7 mouse cellular contexts compared by ENCODE assay signal in the genomic region with DNA sequence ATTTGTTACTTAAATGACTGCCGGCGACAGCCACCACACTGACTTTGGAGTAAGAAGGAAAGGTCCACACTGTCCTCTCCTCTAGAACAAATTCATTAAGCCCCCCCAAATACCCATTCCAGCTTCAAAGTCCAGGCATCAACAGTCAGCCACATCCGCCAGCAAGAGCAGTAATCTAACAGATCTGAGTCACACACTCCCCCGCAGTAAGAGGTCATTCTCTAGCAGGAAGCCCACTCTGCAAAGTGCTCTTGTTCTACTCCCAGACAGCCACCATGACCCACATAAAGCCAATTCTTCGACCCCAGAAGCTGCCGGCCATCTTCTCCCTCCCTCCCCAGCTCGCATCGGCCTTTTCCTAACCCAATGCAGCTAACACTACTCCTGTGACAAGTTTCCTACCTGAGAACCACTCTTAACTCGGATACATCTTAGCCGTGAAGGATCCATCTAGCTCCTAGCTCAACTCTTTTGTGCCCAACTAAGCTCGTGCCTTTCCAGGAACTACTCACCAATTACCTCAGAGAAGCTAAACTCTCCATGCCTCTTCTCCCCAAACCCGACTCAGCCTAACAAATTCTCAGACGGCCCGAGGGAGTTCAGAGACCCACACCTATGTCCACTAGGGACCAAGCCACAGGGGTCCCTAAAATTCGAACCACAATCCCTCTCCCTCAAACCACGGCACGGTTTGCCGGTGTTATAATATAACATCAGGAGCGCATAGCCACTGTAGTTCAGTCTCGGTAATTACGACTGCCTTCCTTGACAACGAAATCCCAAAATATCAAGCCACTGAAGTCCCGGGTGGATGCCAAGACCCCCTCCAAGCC. TPM values are rescaled to one million over a fixed set of nuclear protein-coding genes. Genes with fewer than 3 reads are reported as not detected.
DNase-seq lines count a peak whose midpoint lies in the region; ATAC-seq lines count a peak whose summit lies in the region.

No protein-coding gene starts in this region.

- 0 out of 2 replicates have a peak, but pooled peaks cover 2% of the 10 kb centered on the region for H3K4me1 ChIP-seq in forebrain, embryonic 11.5 days (replicated peaks; ENCODE audit: control insufficient read depth, insufficient read depth, low read length)
- H3K4me1 ChIP-seq in intestine, embryonic 15.5 days (replicated peaks): peaks cover 7% of the 10 kb centered on the region
- peaks cover 8% of the 10 kb centered on the region for H3K4me1 ChIP-seq in stomach, embryonic 16.5 days (ENCODE audit: control insufficient read depth, insufficient read depth, low read length)

- no peaks in the 10 kb centered on the region for H3K9me3 ChIP-seq in forebrain, embryonic 11.5 days (ENCODE audit: control insufficient read depth, low read length)
- no peaks in the 10 kb centered on the region for H3K9me3 ChIP-seq in intestine, embryonic 15.5 days
- H3K9me3 ChIP-seq in stomach, embryonic 16.5 days (replicated peaks; ENCODE audit: control insufficient read depth, low read length): no peaks in the 10 kb centered on the region

- 0 out of 2 replicates have a peak, but pooled peaks have one; percentile 11 for ATAC-seq in forebrain, embryonic 11.5 days (replicated peaks; ENCODE audit: low FRiP score)
- ATAC-seq in intestine, embryonic 15.5 days: peak; percentile 1; the same call in 1 of the 2 replicates
- ATAC-seq in megakaryocyte, adult 5-6 weeks (ENCODE audit: poor library complexity, severe bottlenecking): peak; percentile 33
- no peak for ATAC-seq in stomach, embryonic 16.5 days (ENCODE audit: insufficient read depth, low FRiP score)

- H3K4me2 ChIP-seq in forebrain, embryonic 11.5 days (ENCODE audit: low read depth, low read length, severe bottlenecking): peak overlapping the region; percentile 81
- peak overlapping the region; percentile 65 for H3K4me2 ChIP-seq in intestine, embryonic 15.5 days (replicated peaks)
- peak overlapping the region; percentile 78 for H3K4me2 ChIP-seq in stomach, embryonic 16.5 days (ENCODE audit: low read depth, low read length)

- peak overlapping the region; percentile 99 for H3K9ac ChIP-seq in forebrain, embryonic 11.5 days (ENCODE audit: low read length)
- peak overlapping the region; percentile 100 for H3K9ac ChIP-seq in intestine, embryonic 15.5 days
- H3K9ac ChIP-seq in stomach, embryonic 16.5 days (ENCODE audit: low read length): peak overlapping the region; percentile 100

- no peaks in the 10 kb centered on the region for H3K27me3 ChIP-seq in forebrain, embryonic 11.5 days (ENCODE audit: control insufficient read depth, insufficient read depth, low read length)
- H3K27me3 ChIP-seq in intestine, embryonic 15.5 days (replicated peaks): no peaks in the 10 kb centered on the region
- H3K27me3 ChIP-seq in stomach, embryonic 16.5 days (ENCODE audit: control insufficient read depth, insufficient read depth, low read length): no peaks in the 10 kb centered on the region

- peak overlapping the region; percentile 76 for H3K27ac ChIP-seq in forebrain, embryonic 11.5 days (ENCODE audit: low read depth, low read length)
- peak overlapping the region; percentile 92 for H3K27ac ChIP-seq in intestine, embryonic 15.5 days
- peak overlapping the region; percentile 89 for H3K27ac ChIP-seq in stomach, embryonic 16.5 days (ENCODE audit: low read length)

- no peaks in the 10 kb centered on the region for H3K36me3 ChIP-seq in forebrain, embryonic 11.5 days (ENCODE audit: control insufficient read depth, insufficient read depth, low read length)
- no peaks in the 10 kb centered on the region for H3K36me3 ChIP-seq in intestine, embryonic 15.5 days
- H3K36me3 ChIP-seq in stomach, embryonic 16.5 days (ENCODE audit: control insufficient read depth, insufficient read depth, low read length): no peaks in the 10 kb centered on the region

- 8% methylated on average over 23 of the region's 23 CpGs for WGBS in forebrain, embryonic 11.5 days
- WGBS in intestine, embryonic 15.5 days: 7% methylated on average over 23 of the region's 23 CpGs
- 6% methylated on average over 23 of the region's 23 CpGs for whole genome bisulfite sequencing in stomach, embryonic 16.5 days

- peak; percentile 10 for DNase-seq in thymus, postnatal 0 days (ENCODE audit: low spot score)
- DNase-seq in thymus, postnatal 4 days: no peak
- DNase-seq in adipocyte (ENCODE audit: low spot score): peak; percentile 32
- no peak for DNase-seq in forebrain, embryonic 11.5 days (ENCODE audit: low spot score)

- peak overlapping the region; percentile 98 for H3K4me3 ChIP-seq in forebrain, embryonic 11.5 days (ENCODE audit: low read depth, low read length)
- H3K4me3 ChIP-seq in intestine, embryonic 15.5 days (replicated peaks): peak overlapping the region; percentile 96
- H3K4me3 ChIP-seq in stomach, embryonic 16.5 days (replicated peaks; ENCODE audit: low read length): peak overlapping the region; percentile 100

RNA-seq across cellular contexts. Expression of a gene that starts 0.8 kb away (rescaled TPM):
- polyA plus RNA-seq in thymus, postnatal 0 days (2015; fragmentation: Nextera tagmentation; extraction: Ambion mirVana): 3.3 and 5.7 TPM in 2 replicates
- polyA plus RNA-seq in forebrain, embryonic 11.5 days (2014; fragmentation: Nextera tagmentation; extraction: Ambion mirVana): 7.8 and 8.0 TPM in 2 replicates
- polyA plus RNA-seq in intestine, embryonic 15.5 days (2015; fragmentation: Nextera tagmentation; extraction: Ambion mirVana): 4.7 and 5.0 TPM in 2 replicates
- 5.5 and 6.5 TPM in 2 replicates for total RNA-seq in megakaryocyte, adult 5-6 weeks (2015)
- total RNA-seq in megakaryocyte, adult 5-6 weeks (2017): 6.3 and 14.4 TPM in 2 replicates
- 4.0 and 4.8 TPM in 2 replicates for polyA plus RNA-seq in stomach, embryonic 16.5 days (2015; fragmentation: Nextera tagmentation; extraction: Ambion mirVana)

RNA-seq across cellular contexts. Expression of a gene that starts 33.5 kb away (rescaled TPM):
- 8.6 and 11.6 TPM in 2 replicates for polyA plus RNA-seq in thymus, postnatal 0 days (2015; fragmentation: Nextera tagmentation; extraction: Ambion mirVana)
- polyA plus RNA-seq in forebrain, embryonic 11.5 days (2014; fragmentation: Nextera tagmentation; extraction: Ambion mirVana): 37.3 and 41.3 TPM in 2 replicates
- polyA plus RNA-seq in intestine, embryonic 15.5 days (2015; fragmentation: Nextera tagmentation; extraction: Ambion mirVana): 19.6 and 20.4 TPM in 2 replicates
- total RNA-seq in megakaryocyte, adult 5-6 weeks (2015): 15.3 and 15.5 TPM in 2 replicates
- total RNA-seq in megakaryocyte, adult 5-6 weeks (2017): 11.8 and 31.3 TPM in 2 replicates
- 19.2 and 19.7 TPM in 2 replicates for polyA plus RNA-seq in stomach, embryonic 16.5 days (2015; fragmentation: Nextera tagmentation; extraction: Ambion mirVana)

Comparison
In these comparisons a context has a peak if more than half of its experiments do, and no peak if none do; other contexts are left out.
1. DNase-seq: peak in thymus, postnatal 0 days (single experiment) and adipocyte (single experiment); none in thymus, postnatal 4 days (single experiment) and forebrain, embryonic 11.5 days (single experiment).
2. Peak in every context shown above with its lines, with median percentiles within 50 percentile points of each other: H3K27ac ChIP-seq, H3K4me2 ChIP-seq, H3K4me3 ChIP-seq and H3K9ac ChIP-seq.